ENCODE assay signal across 11 mouse cellular contexts in the genomic region with DNA sequence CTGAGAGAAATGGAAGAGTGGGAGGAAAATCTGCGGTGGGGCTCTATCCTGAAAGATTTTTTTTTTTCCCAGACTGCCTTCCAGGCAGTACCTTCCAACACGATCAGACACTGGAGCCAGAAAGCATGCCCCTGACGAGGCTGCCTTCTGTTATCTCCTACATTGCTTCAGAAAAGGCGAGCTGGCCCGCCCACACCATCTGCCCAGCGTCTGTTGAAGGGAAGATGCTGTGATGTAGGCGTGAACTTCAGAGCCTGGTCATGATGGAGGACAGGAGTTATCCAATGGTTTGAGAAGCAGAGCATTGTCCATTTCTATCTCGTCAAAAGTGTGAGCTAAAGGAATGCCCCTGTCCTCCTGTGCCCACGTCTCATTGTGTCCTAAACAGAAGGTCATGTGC.
DNase-seq lines count a peak whose midpoint lies in the region; ATAC-seq and TF ChIP-seq lines count a peak whose summit lies in the region.
"Had no signal": no experiment of that assay in that cellular context is flagged by ENCODE, and none has a peak within 500 bp of the region (broad histone marks: within the 10 kb centered on the region; RNA-seq: fewer than 3 reads in every experiment).

No protein-coding gene starts in this region.

- DNase-seq in Muller cell, postnatal 12 days (ENCODE audit: inconsistent ontology term) = peak; percentile 8
- peak; percentile 77 for DNase-seq in brain, embryonic 14.5 days (ENCODE audit: low read depth)
- peak; percentile 31 to 85 for DNase-seq in left cerebral cortex, adult 8-10 months (ENCODE audit: low spot score in 2 of 2)
- no peak for DNase-seq in liver, embryonic 11.5 days (ENCODE audit: low spot score)
- DNase-seq in thymus, postnatal 4 days = no peak
- no peak for DNase-seq in lung, postnatal 4 days
- DNase-seq: liver, embryonic 13.5 days had no signal

- 0 out of 2 replicates have a peak, but pooled peaks have one; percentile 56 for ATAC-seq in forebrain, embryonic 16.5 days
- no peak for ATAC-seq in liver, embryonic 11.5 days (replicated peaks; ENCODE audit: low FRiP score)
- ATAC-seq in kidney, embryonic 14.5 days (ENCODE audit: low FRiP score, low TSS enrichment) = no peak

- H3K4me3 ChIP-seq in forebrain, embryonic 16.5 days (replicated peaks; ENCODE audit: low read length) = no peak overlapping the region
- no peak overlapping the region for H3K4me3 ChIP-seq in liver, embryonic 11.5 days (ENCODE audit: low read depth, low read length)
- H3K4me3 ChIP-seq in kidney, embryonic 14.5 days (ENCODE audit: low read length) = no peak overlapping the region
- H3K4me3 ChIP-seq: liver, embryonic 13.5 days; neural tube, embryonic 13.5 days had no signal

- no peak for TF ChIP-seq CTCF in brain, embryonic 14.5 days (IDR thresholded peaks at IDR 0.05; ENCODE audit: borderline replicate concordance, extremely low read depth, insufficient read depth, insufficient read length)

- H3K9me3 ChIP-seq in forebrain, embryonic 16.5 days (ENCODE audit: control insufficient read depth, low read length) = no peaks in the 10 kb centered on the region
- H3K9me3 ChIP-seq in liver, embryonic 11.5 days (ENCODE audit: control insufficient read depth, low read length) = no peaks in the 10 kb centered on the region
- H3K9me3 ChIP-seq in kidney, embryonic 14.5 days (ENCODE audit: control insufficient read depth, low read length) = no peaks in the 10 kb centered on the region
- H3K9me3 ChIP-seq: neural tube, embryonic 13.5 days had no signal

- no peaks in the 10 kb centered on the region for H3K27me3 ChIP-seq in forebrain, embryonic 16.5 days (replicated peaks; ENCODE audit: control insufficient read depth, insufficient read depth, low read length)
- H3K27me3 ChIP-seq in liver, embryonic 11.5 days (replicated peaks; ENCODE audit: control insufficient read depth, insufficient read depth, low read length) = no peaks in the 10 kb centered on the region
- no peaks in the 10 kb centered on the region for H3K27me3 ChIP-seq in kidney, embryonic 14.5 days (ENCODE audit: control insufficient read depth, insufficient read depth, low read length)
- H3K27me3 ChIP-seq: liver, embryonic 13.5 days; neural tube, embryonic 13.5 days had no signal

- no peaks in the 10 kb centered on the region for H3K36me3 ChIP-seq in forebrain, embryonic 16.5 days (ENCODE audit: control insufficient read depth, insufficient read depth)
- H3K36me3 ChIP-seq in liver, embryonic 11.5 days (ENCODE audit: control insufficient read depth, insufficient read depth, low read length) = no peaks in the 10 kb centered on the region
- H3K36me3 ChIP-seq in kidney, embryonic 14.5 days (ENCODE audit: control insufficient read depth, insufficient read depth, low read length) = no peaks in the 10 kb centered on the region
- H3K36me3 ChIP-seq: liver, embryonic 13.5 days had no signal

- no peak overlapping the region for H3K4me2 ChIP-seq in forebrain, embryonic 16.5 days (ENCODE audit: low read length)
- no peak overlapping the region for H3K4me2 ChIP-seq in liver, embryonic 11.5 days
- no peak overlapping the region for H3K4me2 ChIP-seq in kidney, embryonic 14.5 days (replicated peaks; ENCODE audit: low read depth, low read length)
- H3K4me2 ChIP-seq: liver, embryonic 13.5 days; neural tube, embryonic 13.5 days had no signal

- peaks cover 31% of the 10 kb centered on the region for H3K4me1 ChIP-seq in forebrain, embryonic 16.5 days (replicated peaks; ENCODE audit: control insufficient read depth, insufficient read depth, low read length)
- no peaks in the 10 kb centered on the region for H3K4me1 ChIP-seq in liver, embryonic 11.5 days (replicated peaks; ENCODE audit: control insufficient read depth, insufficient read depth, low read length)
- no peaks in the 10 kb centered on the region for H3K4me1 ChIP-seq in kidney, embryonic 14.5 days (ENCODE audit: control insufficient read depth, insufficient read depth, low read length)
- H3K4me1 ChIP-seq: liver, embryonic 13.5 days had no signal

- no peak for TF ChIP-seq POLR2A in brain, embryonic 14.5 days (IDR thresholded peaks at IDR 0.05; ENCODE audit: borderline replicate concordance, extremely low read depth, insufficient read depth, insufficient read length, poor library complexity, severe bottlenecking)

- H3K27ac ChIP-seq in forebrain, embryonic 16.5 days (ENCODE audit: low read length) = peak overlapping the region; percentile 18; the same call in 1 of the 2 replicates
- H3K27ac ChIP-seq in liver, embryonic 11.5 days (ENCODE audit: low read depth, low read length) = no peak overlapping the region
- H3K27ac ChIP-seq in kidney, embryonic 14.5 days (ENCODE audit: low read depth, low read length) = no peak overlapping the region
- H3K27ac ChIP-seq: kidney, postnatal 0 days; liver, embryonic 13.5 days; neural tube, embryonic 13.5 days had no signal

- H3K9ac ChIP-seq in forebrain, embryonic 16.5 days (replicated peaks; ENCODE audit: low read depth, low read length) = no peak overlapping the region
- no peak overlapping the region for H3K9ac ChIP-seq in liver, embryonic 11.5 days (ENCODE audit: low read depth, low read length)
- no peak overlapping the region for H3K9ac ChIP-seq in kidney, embryonic 14.5 days (ENCODE audit: low read depth, low read length)
- H3K9ac ChIP-seq: liver, embryonic 13.5 days; neural tube, embryonic 13.5 days had no signal

- 64% methylated on average over 9 of the region's 9 CpGs for WGBS in forebrain, embryonic 16.5 days
- WGBS in liver, embryonic 11.5 days = 58% methylated on average over 9 of the region's 9 CpGs
- WGBS in kidney, embryonic 14.5 days = 77% methylated on average over 9 of the region's 9 CpGs

Comparison
In these comparisons a context has a peak if more than half of its experiments do, and no peak if none do; other contexts are left out.
1. DNase-seq: peak in Muller cell, postnatal 12 days (single experiment), brain, embryonic 14.5 days (single experiment) and left cerebral cortex, adult 8-10 months (2 of 2); none in liver, embryonic 11.5 days (single experiment), thymus, postnatal 4 days (single experiment) and lung, postnatal 4 days (0 of 2).